Mouse (Mus musculus) embryonic facial prominence, embryonic 14.5 days (tissue): ENCODE measurements around the gene Pfkp. TPM values are rescaled to one million over a fixed set of nuclear protein-coding genes. Genes with fewer than 3 reads are reported as not detected.

Experiments used
- ATAC-seq: fragments of 200-750 bp; cut with Nextera tagmentation; 2 replicates; pipeline ENCODE4 v1.8.0; 2017; ENCODE audit warnings: low read depth, moderate number of reproducible peaks, moderate TSS enrichment
- DNase-seq: peaks from one replicate; pipeline ENCODE4 v3.0.0-alpha.2; 2015; ENCODE audit warnings: low spot score
- H3K27ac ChIP-seq: fragments of 300-500 bp; sonication (generic); replicated peaks from 2 replicates; pipeline ENCODE4 v1.5.1; 2014; ENCODE audit warnings: low read depth, mild to moderate bottlenecking, low read length, moderate library complexity
- H3K27me3 ChIP-seq: fragments of 300-500 bp; sonication (generic); replicated peaks from 2 replicates; pipeline ENCODE4 v1.6.1; 2014; ENCODE audit warnings: low read length; ENCODE audit not compliant: control insufficient read depth, insufficient read depth
- H3K36me3 ChIP-seq: fragments of 300-500 bp; sonication (generic); 2 replicates; pipeline ENCODE4 v1.6.1; 2014; ENCODE audit warnings: low read length, mixed read lengths; ENCODE audit not compliant: control insufficient read depth, insufficient read depth
- H3K4me1 ChIP-seq: fragments of 300-500 bp; sonication (generic); 2 replicates; pipeline ENCODE4 v1.6.1; 2014; ENCODE audit warnings: antibody characterized with exemption, low read length; ENCODE audit not compliant: control insufficient read depth, insufficient read depth
- H3K4me2 ChIP-seq: fragments of 300-500 bp; sonication (generic); 2 replicates; pipeline ENCODE4 v1.6.1; 2014; ENCODE audit warnings: low read depth, mild to moderate bottlenecking, low read length, moderate library complexity, mixed read lengths
- H3K4me3 ChIP-seq: fragments of 300-500 bp; sonication (generic); 2 replicates; pipeline ENCODE4 v1.5.1; 2014; ENCODE audit warnings: low read depth, mild to moderate bottlenecking, low read length
- H3K9ac ChIP-seq: fragments of 300-500 bp; sonication (generic); 2 replicates; pipeline ENCODE4 v1.6.1; 2014; ENCODE audit warnings: low read depth, mild to moderate bottlenecking, low read length, moderate library complexity, mixed read lengths
- H3K9me3 ChIP-seq: fragments of 300-500 bp; sonication (generic); 2 replicates; pipeline ENCODE4 v1.6.1; 2016; ENCODE audit warnings: low read length; ENCODE audit not compliant: control insufficient read depth
- WGBS: fragments of 180-500 bp; shearing (Covaris S2); extraction: QIAGEN DNeasy Blood & Tissue Kit; methylation state at CpG from one replicate; pipeline ENCODE4 v1.1.7; 2014; 5-methylcytosine and 5-hydroxymethylcytosine counted together
- polyA plus RNA-seq: library from polyadenylated mRNA; unstranded; fragments of >200 nt; fragmentation: Nextera tagmentation; extraction: Ambion mirVana; gene quantifications from 2 replicates; pipeline ENCODE4 v1.2.1, GENCODE M21; 2014

Gene Pfkp
- polyA plus RNA-seq, 1 experiment from 2014 or later = 27.7 TPM

GRCm38 (mm10) chr13:6627352-6627751 lies 21.2 kb downstream of the Pfkp start:
- Histone ChIP-seq H3K27ac (no peak overlapping the region), H3K4me2 (no peak overlapping the region), H3K4me1 (peaks cover 4% of the 10 kb centered on the region), H3K4me3 (no peak overlapping the region), H3K9me3 (no peaks in the 10 kb centered on the region), H3K27me3 (no peaks in the 10 kb centered on the region), H3K9ac (no peak overlapping the region), H3K36me3 (no peaks in the 10 kb centered on the region)
- DNase-seq = no peak
- no peak for ATAC-seq
- 90% methylated on average over 3 of the region's 3 CpGs for WGBS

GRCm38 (mm10) chr13:6626508-6627114 lies 22.0 kb downstream of the Pfkp start:
- DNase-seq = no peak
- 56% methylated on average over 4 of the region's 4 CpGs for WGBS
- Histone ChIP-seq H3K27ac (no peak overlapping the region), H3K27me3 (no peaks in the 10 kb centered on the region), H3K4me2 (no peak overlapping the region), H3K4me3 (no peak overlapping the region), H3K9ac (no peak overlapping the region), H3K36me3 (no peaks in the 10 kb centered on the region), H3K9me3 (no peaks in the 10 kb centered on the region), H3K4me1 (no peaks in the 10 kb centered on the region; the same call in 1 of the 2 replicates)
- ATAC-seq = no peak

DNA sequence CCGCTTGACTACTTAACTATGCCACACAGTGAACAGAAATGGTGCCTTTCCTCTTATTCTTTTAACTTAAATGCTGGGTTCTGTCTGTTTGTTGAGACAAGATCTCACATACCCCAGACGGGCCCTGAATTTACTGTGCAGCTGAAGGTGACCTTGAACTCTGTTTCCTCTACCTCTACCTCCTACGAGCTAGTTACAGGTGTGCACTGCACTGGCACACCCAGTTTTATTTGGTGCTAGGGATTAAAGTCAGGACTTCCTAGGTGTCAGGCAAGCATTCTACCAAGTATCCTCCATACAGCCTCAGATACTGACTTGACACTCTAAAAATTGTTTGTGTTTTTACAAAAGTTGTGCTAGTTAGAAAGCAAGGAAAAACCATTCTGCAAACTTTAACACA lies 22.6 kb downstream of the Pfkp start:
- Histone ChIP-seq H3K9me3 (no peaks in the 10 kb centered on the region), H3K27me3 (no peaks in the 10 kb centered on the region), H3K27ac (no peak overlapping the region), H3K36me3 (no peaks in the 10 kb centered on the region), H3K4me1 (no peaks in the 10 kb centered on the region), H3K4me3 (no peak overlapping the region), H3K4me2 (no peak overlapping the region), H3K9ac (no peak overlapping the region)
- ATAC-seq (no peak), DNase-seq (no peak)
- WGBS = 75% methylated on average over 3 of the region's 3 CpGs

DNA sequence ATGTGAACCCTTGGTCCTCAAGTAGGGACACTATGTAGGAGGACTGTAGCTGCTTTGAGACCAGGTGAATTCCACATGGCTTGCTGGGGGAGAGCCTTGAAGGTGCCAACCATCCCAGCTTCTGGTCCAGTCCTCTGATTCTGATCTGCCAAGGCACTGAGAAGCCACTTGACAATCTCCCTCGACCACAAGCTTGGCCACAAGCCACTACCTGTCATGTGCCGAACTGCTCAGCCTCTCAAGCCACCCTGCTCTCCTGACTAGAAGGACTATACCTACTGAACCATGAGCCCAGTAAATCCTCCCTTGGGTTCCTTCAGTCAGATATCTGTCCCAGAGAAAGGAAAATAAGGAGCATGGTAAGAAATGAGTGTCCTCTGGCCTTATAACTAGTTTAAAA lies 24.0 kb downstream of the Pfkp start:
- H3K27me3 ChIP-seq = no peaks in the 10 kb centered on the region
- DNase-seq (no peak), ATAC-seq (no peak)
- no peaks in the 10 kb centered on the region for H3K9me3 ChIP-seq
- H3K4me1 ChIP-seq = no peaks in the 10 kb centered on the region
- 79% methylated on average over 2 of the region's 2 CpGs for WGBS
- H3K36me3 ChIP-seq = no peaks in the 10 kb centered on the region
- no peak overlapping the region for H3K9ac ChIP-seq
- no peak overlapping the region for H3K27ac ChIP-seq
- H3K4me2 ChIP-seq = no peak overlapping the region
- H3K4me3 ChIP-seq = no peak overlapping the region

DNA sequence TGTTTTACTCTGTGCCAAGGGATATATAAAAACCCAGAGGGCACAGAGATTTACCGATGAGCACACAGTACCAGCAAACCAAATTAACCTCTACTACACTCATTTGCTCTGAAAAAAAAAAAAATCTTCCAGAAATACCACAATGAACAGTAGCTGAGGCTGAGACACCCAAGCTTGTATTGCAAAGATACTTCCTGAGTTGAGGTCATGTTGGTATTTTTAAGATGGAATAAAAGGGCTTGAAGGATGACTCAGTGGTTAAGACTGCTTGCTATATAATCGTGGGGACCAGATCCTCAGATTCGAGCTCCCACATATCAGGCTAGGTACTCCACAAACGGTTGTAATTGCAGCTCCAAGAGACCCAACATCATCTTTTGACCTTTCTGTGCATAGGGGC lies 24.5 kb downstream of the Pfkp start:
- Histone ChIP-seq H3K36me3 (no peaks in the 10 kb centered on the region), H3K9ac (no peak overlapping the region), H3K4me2 (no peak overlapping the region), H3K27me3 (no peaks in the 10 kb centered on the region), H3K27ac (no peak overlapping the region), H3K9me3 (no peaks in the 10 kb centered on the region), H3K4me3 (no peak overlapping the region), H3K4me1 (no peaks in the 10 kb centered on the region)
- ATAC-seq (no peak), DNase-seq (no peak)
- 75% methylated on average over 4 of the region's 4 CpGs for WGBS

- H3K9ac ChIP-seq = no peak overlapping the region
- no peaks in the 10 kb centered on the region for H3K4me1 ChIP-seq
- WGBS = 94% methylated on average over 20 of the region's 20 CpGs
These were observed 26.7 kb downstream of the Pfkp start for GRCm38 (mm10) chr13:6621831-6622230.

GRCm38 (mm10) chr13:6620250-6620649 lies 28.3 kb downstream of the Pfkp start:
- H3K4me3 ChIP-seq = no peak overlapping the region
- H3K27me3 ChIP-seq = no peaks in the 10 kb centered on the region
- H3K4me2 ChIP-seq = no peak overlapping the region
- DNase-seq (no peak), ATAC-seq (no peak)
- H3K27ac ChIP-seq = no peak overlapping the region
- 90% methylated on average over 3 of the region's 3 CpGs for WGBS
- H3K4me1 ChIP-seq = no peaks in the 10 kb centered on the region
- H3K9me3 ChIP-seq = no peaks in the 10 kb centered on the region
- no peak overlapping the region for H3K9ac ChIP-seq
- H3K36me3 ChIP-seq = no peaks in the 10 kb centered on the region

More at GRCm38 (mm10) chr13:6621831-6622230, 26.7 kb downstream of the Pfkp start:
- H3K9me3 ChIP-seq = no peaks in the 10 kb centered on the region
- DNase-seq (no peak), ATAC-seq (no peak)
- H3K27me3 ChIP-seq = no peaks in the 10 kb centered on the region
- no peak overlapping the region for H3K4me2 ChIP-seq
- no peaks in the 10 kb centered on the region for H3K36me3 ChIP-seq
- no peak overlapping the region for H3K27ac ChIP-seq
- H3K4me3 ChIP-seq = no peak overlapping the region

GRCm38 (mm10) chr13:6618711-6619110 lies 29.9 kb downstream of the Pfkp start:
- Histone ChIP-seq H3K9me3 (no peaks in the 10 kb centered on the region), H3K9ac (no peak overlapping the region), H3K27me3 (no peaks in the 10 kb centered on the region), H3K4me1 (no peaks in the 10 kb centered on the region), H3K27ac (no peak overlapping the region), H3K4me3 (no peak overlapping the region), H3K4me2 (no peak overlapping the region), H3K36me3 (no peaks in the 10 kb centered on the region)
- DNase-seq (no peak), ATAC-seq (no peak)
- WGBS = 82% methylated on average over 3 of the region's 3 CpGs

DNA sequence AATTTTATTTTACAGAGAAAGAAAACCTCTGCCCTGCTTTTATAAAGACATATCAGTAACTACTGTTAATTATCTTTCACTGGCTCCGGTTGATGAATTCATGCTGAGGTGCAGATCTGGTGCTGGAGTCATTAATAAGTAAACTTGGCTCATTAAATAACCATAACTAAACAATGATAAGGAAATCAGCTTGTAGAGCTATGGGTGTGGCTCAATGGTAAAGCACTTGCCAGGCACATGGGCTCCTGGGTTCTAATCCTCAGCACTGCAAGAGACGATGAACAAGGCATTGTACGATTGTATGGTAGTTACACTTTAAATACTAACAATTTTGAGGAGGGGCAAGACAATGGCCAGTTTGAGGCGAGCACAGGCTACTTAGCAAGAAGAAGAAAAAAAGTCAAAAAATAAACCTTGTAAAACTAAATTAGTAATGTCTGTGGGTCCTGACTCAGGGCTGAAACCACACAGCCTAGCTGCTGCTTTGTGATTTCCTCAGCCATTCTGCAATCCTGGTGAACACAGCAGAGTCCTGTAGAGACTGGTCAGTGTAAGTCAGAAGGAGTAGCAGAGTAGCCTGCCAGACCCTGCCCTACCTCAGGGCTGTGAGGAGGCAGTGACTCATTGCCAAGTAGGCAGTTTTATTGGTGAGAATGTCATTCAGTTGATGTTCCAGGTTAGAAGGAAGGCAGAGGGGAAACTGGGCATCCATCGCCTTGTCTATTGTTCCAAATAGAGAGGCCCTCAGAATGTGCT lies 34.7 kb downstream of the Pfkp start:
- DNase-seq (no peak), ATAC-seq (no peak)
- Histone ChIP-seq H3K4me2 (no peak overlapping the region), H3K9ac (no peak overlapping the region), H3K36me3 (no peaks in the 10 kb centered on the region), H3K27me3 (no peaks in the 10 kb centered on the region), H3K4me1 (no peaks in the 10 kb centered on the region), H3K27ac (no peak overlapping the region), H3K9me3 (no peaks in the 10 kb centered on the region), H3K4me3 (no peak overlapping the region)
- WGBS = 92% methylated on average over 5 of the region's 5 CpGs
